Mouse (Mus musculus): ENCODE results near the gene Scn3b.

- TF ChIP-seq CTCF (IDR thresholded peaks at IDR 0.05) (no peak), EP300 (IDR thresholded peaks at IDR 0.05) (no peak)
Observed at GRCm38 (mm10) chr9:40279438-40279837, 10.4 kb downstream of the Scn3b start.
